9 mouse cellular contexts compared by ENCODE assay signal in the genomic region with DNA sequence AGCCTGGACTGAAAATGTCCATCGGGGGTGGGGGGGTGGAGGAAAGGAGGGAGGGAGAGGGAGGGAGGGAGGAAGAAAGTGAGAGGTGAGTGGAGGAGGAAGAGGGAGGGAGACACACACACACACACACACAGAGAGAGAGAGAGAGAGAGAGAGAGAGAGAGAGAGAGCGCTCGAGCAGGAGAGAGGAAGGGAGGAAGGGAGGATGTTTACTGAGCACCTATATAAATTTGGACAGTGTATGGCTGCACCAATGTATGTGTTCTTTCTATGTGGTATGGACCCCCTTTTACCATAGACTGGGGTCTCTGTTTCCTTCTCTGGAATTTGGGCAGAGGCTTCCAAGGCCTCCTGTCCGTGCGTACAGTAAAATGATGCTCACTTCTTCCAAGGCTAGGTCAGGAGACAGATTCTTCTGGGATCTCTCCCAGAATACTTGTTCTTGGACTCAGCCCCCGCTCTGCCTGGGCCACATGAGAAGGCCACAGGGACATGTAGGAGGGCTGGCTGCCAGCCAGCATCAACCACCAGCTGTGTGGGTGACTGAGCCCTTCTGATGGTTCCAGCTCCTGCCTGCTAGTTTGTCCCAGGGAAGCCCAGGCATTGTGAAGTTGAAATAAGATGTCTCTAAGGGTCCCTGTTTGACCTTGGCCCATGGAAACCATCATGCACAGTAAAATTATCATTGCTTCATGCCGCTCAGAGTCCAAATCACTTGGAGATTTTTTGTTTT.
DNase-seq lines count a peak whose midpoint lies in the region; ATAC-seq and TF ChIP-seq lines count a peak whose summit lies in the region.
"Had no signal": no experiment of that assay in that cellular context is flagged by ENCODE, and none has a peak within 500 bp of the region (broad histone marks: within the 10 kb centered on the region; RNA-seq: fewer than 3 reads in every experiment).

No protein-coding gene starts in this region.

- WGBS in limb, embryonic 10.5 days, result 84% methylated on average over 7 of the region's 7 CpGs
- 66% methylated on average over 7 of the region's 7 CpGs for WGBS in hindbrain, embryonic 16.5 days

- no peak for ATAC-seq in hindbrain, embryonic 16.5 days
- ATAC-seq: midbrain, embryonic 15.5 days had no signal

- no peaks in the 10 kb centered on the region for H3K79me2 ChIP-seq in MEL (ENCODE audit: control insufficient read depth, insufficient read depth, low read length, poor library complexity)

- TF ChIP-seq CTCF in MEL (IDR thresholded peaks at IDR 0.05 in 2 of 3, conservative IDR thresholded peaks at IDR 0.05 in 1 of 3; ENCODE audit: control insufficient read depth in 1 of 3, insufficient read depth in 1 of 3, low read depth in 2 of 3, low read length in 3 of 3, poor library complexity in 1 of 3, severe bottlenecking in 1 of 3), result no peak

- H3K9me3 ChIP-seq in MEL (replicated peaks; ENCODE audit: insufficient read depth, low read length), result no peaks in the 10 kb centered on the region
- no peaks in the 10 kb centered on the region for H3K9me3 ChIP-seq in limb, embryonic 10.5 days (replicated peaks)
- H3K9me3 ChIP-seq in hindbrain, embryonic 16.5 days (ENCODE audit: control insufficient read depth, low read length), result no peaks in the 10 kb centered on the region
- H3K9me3 ChIP-seq: midbrain, embryonic 15.5 days had no signal

- H3K27ac ChIP-seq in MEL (ENCODE audit: control insufficient read depth, low read depth, low read length), result no peak overlapping the region
- no peak overlapping the region for H3K27ac ChIP-seq in limb, embryonic 10.5 days
- H3K27ac ChIP-seq in hindbrain, embryonic 16.5 days (ENCODE audit: low read depth, low read length), result no peak overlapping the region
- H3K27ac ChIP-seq: midbrain, embryonic 15.5 days had no signal

- peaks cover 0 to 13% of the 10 kb centered on the region in 2 experiments; a peak in 2 of 4 replicates for H3K36me3 ChIP-seq in MEL (ENCODE audit: control insufficient read depth in 1 of 2, insufficient read depth in 2 of 2, low read length in 2 of 2)
- H3K36me3 ChIP-seq in limb, embryonic 10.5 days, result no peaks in the 10 kb centered on the region
- H3K36me3 ChIP-seq in hindbrain, embryonic 16.5 days (ENCODE audit: control insufficient read depth, insufficient read depth, low read length), result no peaks in the 10 kb centered on the region
- H3K36me3 ChIP-seq: midbrain, embryonic 15.5 days had no signal

- intact Hi-C loops in left cerebral cortex, postnatal 14 days (cut with DNase I), result no loop called here

- H3K9ac ChIP-seq in MEL (ENCODE audit: control insufficient read depth, low read depth, low read length, poor library complexity, severe bottlenecking), result peak overlapping the region; percentile 23; the same call in 1 of the 2 replicates
- no peak overlapping the region for H3K9ac ChIP-seq in hindbrain, embryonic 16.5 days (ENCODE audit: low read depth, low read length)
- H3K9ac ChIP-seq: midbrain, embryonic 15.5 days had no signal

- TF ChIP-seq POLR2A in MEL (IDR thresholded peaks at IDR 0.05; ENCODE audit: control insufficient read depth in 1 of 2, insufficient read depth in 1 of 2, low read depth in 1 of 2, low read length in 2 of 2, poor library complexity in 1 of 2), result no peak

- no peak overlapping the region for H3K4me3 ChIP-seq in MEL (ENCODE audit: control insufficient read depth in 1 of 2, insufficient read depth in 1 of 2, low read depth in 2 of 2, low read length in 2 of 2)
- H3K4me3 ChIP-seq in limb, embryonic 10.5 days, result no peak overlapping the region
- no peak overlapping the region for H3K4me3 ChIP-seq in hindbrain, embryonic 16.5 days (ENCODE audit: low read length)
- H3K4me3 ChIP-seq: midbrain, embryonic 15.5 days had no signal

- H3K27me3 ChIP-seq in MEL (ENCODE audit: control insufficient read depth in 1 of 2, insufficient read depth in 2 of 2, low read length in 2 of 2), result no peaks in the 10 kb centered on the region
- H3K27me3 ChIP-seq in limb, embryonic 10.5 days (ENCODE audit: low read depth, poor library complexity, severe bottlenecking), result peaks cover 33% of the 10 kb centered on the region
- no peaks in the 10 kb centered on the region for H3K27me3 ChIP-seq in hindbrain, embryonic 16.5 days (replicated peaks; ENCODE audit: control insufficient read depth, insufficient read depth, low read length)
- H3K27me3 ChIP-seq: midbrain, embryonic 15.5 days had no signal

- peak; percentile 52 to 58 for DNase-seq in adrenal gland, adult (ENCODE audit: inconsistent age in 2 of 2, low spot score in 1 of 2)
- DNase-seq in adrenal gland, postnatal 4 days (ENCODE audit: low spot score in 2 of 2), result no peak
- peak; percentile 68 for DNase-seq in MEL (ENCODE audit: low read depth, low spot score)
- DNase-seq in gastrocnemius, postnatal 10 days, result peak; percentile 46
- DNase-seq in left cerebral cortex, postnatal 14 days (ENCODE audit: low spot score in 2 of 2), result peak; percentile 30 to 54
- no peak for DNase-seq in limb, embryonic 10.5 days (ENCODE audit: low spot score)
- no peak for DNase-seq in spleen, postnatal 10 days (ENCODE audit: low spot score in 2 of 2)

- no peak overlapping the region for H3K4me2 ChIP-seq in hindbrain, embryonic 16.5 days (ENCODE audit: low read length)
- H3K4me2 ChIP-seq: midbrain, embryonic 15.5 days had no signal

- TF ChIP-seq RAD21 in MEL (IDR thresholded peaks at IDR 0.05; ENCODE audit: low read depth, low read length), result no peak

- H3K4me1 ChIP-seq in MEL (ENCODE audit: control insufficient read depth in 1 of 2, insufficient read depth in 2 of 2, low read length in 2 of 2), result peaks cover 0 to 20% of the 10 kb centered on the region in 2 experiments; a peak in 3 of 4 replicates
- H3K4me1 ChIP-seq in limb, embryonic 10.5 days, result no peaks in the 10 kb centered on the region
- no peaks in the 10 kb centered on the region for H3K4me1 ChIP-seq in hindbrain, embryonic 16.5 days (ENCODE audit: control insufficient read depth, insufficient read depth, low read depth, low read length)
- H3K4me1 ChIP-seq: midbrain, embryonic 15.5 days had no signal

- TF ChIP-seq EP300 in MEL (IDR thresholded peaks at IDR 0.05; ENCODE audit: low read depth in 1 of 2, low read length in 2 of 2), result no peak

TF ChIP-seq in MEL, 35 proteins besides CTCF, POLR2A, EP300 and RAD21:
- peak; percentile 81; the same call in 1 of the 2 replicates for TF ChIP-seq JUND (IDR thresholded peaks at IDR 0.05; ENCODE audit: low read depth, low read length)
- TF ChIP-seq ZC3H11A (IDR thresholded peaks at IDR 0.05; ENCODE audit: low read depth, low read length), result no peak
- TF ChIP-seq ZMIZ1 (IDR thresholded peaks at IDR 0.05; ENCODE audit: low read depth, low read length), result no peak
- TF ChIP-seq NRF1 (IDR thresholded peaks at IDR 0.05; ENCODE audit: insufficient read depth, low read depth, low read length, poor library complexity, severe bottlenecking), result no peak
- TF ChIP-seq SMC3 (IDR thresholded peaks at IDR 0.05; ENCODE audit: low read depth, low read length), result no peak

Comparison
In these comparisons a context has a peak if more than half of its experiments do, and no peak if none do; other contexts are left out.
1. DNase-seq: peak in adrenal gland, adult (2 of 2), MEL (single experiment), gastrocnemius, postnatal 10 days (single experiment) and left cerebral cortex, postnatal 14 days (2 of 2); none in adrenal gland, postnatal 4 days (0 of 2), limb, embryonic 10.5 days (single experiment) and spleen, postnatal 10 days (0 of 2).